In genomic region chr9:21029291-21030054, GRCm38 (mm10) we compare ENCODE assay signal across 8 mouse cellular contexts. TPM values are rescaled to one million over a fixed set of nuclear protein-coding genes. Genes with fewer than 3 reads are reported as not detected.
DNase-seq lines count a peak whose midpoint lies in the region; ATAC-seq and TF ChIP-seq lines count a peak whose summit lies in the region.

Gene Icam4, plus strand, starts transcription at chr9:21029373.

- DNase-seq in adrenal gland, postnatal 25 days = peak; percentile 85
- peak; percentile 82 for DNase-seq in kidney, postnatal 0 days (ENCODE audit: low spot score)
- DNase-seq in neural tube, embryonic 11.5 days (ENCODE audit: low spot score) = peak; percentile 85
- DNase-seq in thymus, adult 18-20 months = peak; percentile 58 to 67

- H3K79me2 ChIP-seq in C2C12 (ENCODE audit: control insufficient read depth, insufficient read depth) = no peaks in the 10 kb centered on the region

- no peaks in the 10 kb centered on the region for H3K9me3 ChIP-seq in embryonic facial prominence, embryonic 13.5 days
- H3K9me3 ChIP-seq in heart, embryonic 12.5 days (replicated peaks) = no peaks in the 10 kb centered on the region
- H3K9me3 ChIP-seq in kidney, postnatal 0 days (replicated peaks; ENCODE audit: low read length) = no peaks in the 10 kb centered on the region
- no peaks in the 10 kb centered on the region for H3K9me3 ChIP-seq in liver, embryonic 16.5 days (replicated peaks; ENCODE audit: control insufficient read depth, low read length)
- H3K9me3 ChIP-seq in neural tube, embryonic 11.5 days (ENCODE audit: control insufficient read depth, low read length) = no peaks in the 10 kb centered on the region

- no peak within 1 kb of the TSS for H3K27ac ChIP-seq in embryonic facial prominence, embryonic 13.5 days
- H3K27ac ChIP-seq in heart, embryonic 12.5 days (ENCODE audit: poor library complexity, severe bottlenecking) = peak within 1 kb of the TSS; percentile 7; the same call in 1 of the 2 replicates
- H3K27ac ChIP-seq in kidney, postnatal 0 days = no peak within 1 kb of the TSS
- peak within 1 kb of the TSS; percentile 96 for H3K27ac ChIP-seq in liver, embryonic 16.5 days (ENCODE audit: low read length)
- no peak within 1 kb of the TSS for H3K27ac ChIP-seq in neural tube, embryonic 11.5 days (ENCODE audit: low read depth, low read length)

- peaks cover 48% of the 10 kb centered on the region for H3K4me1 ChIP-seq in embryonic facial prominence, embryonic 13.5 days
- peaks cover 50% of the 10 kb centered on the region for H3K4me1 ChIP-seq in heart, embryonic 12.5 days (replicated peaks)
- peaks cover 25% of the 10 kb centered on the region for H3K4me1 ChIP-seq in kidney, postnatal 0 days (replicated peaks; ENCODE audit: insufficient read depth, low read length)
- H3K4me1 ChIP-seq in liver, embryonic 16.5 days (ENCODE audit: control insufficient read depth, low read depth, low read length) = peaks cover 53% of the 10 kb centered on the region
- H3K4me1 ChIP-seq in neural tube, embryonic 11.5 days (ENCODE audit: control insufficient read depth, insufficient read depth, low read length) = peaks cover 21% of the 10 kb centered on the region

- H3K4me3 ChIP-seq in C2C12 (ENCODE audit: insufficient read depth, poor library complexity, severe bottlenecking) = no peak within 1 kb of the TSS
- H3K4me3 ChIP-seq in embryonic facial prominence, embryonic 13.5 days = peak within 1 kb of the TSS; percentile 53
- peak within 1 kb of the TSS; percentile 55 for H3K4me3 ChIP-seq in heart, embryonic 12.5 days
- H3K4me3 ChIP-seq in kidney, postnatal 0 days (replicated peaks; ENCODE audit: low read depth, low read length) = peak within 1 kb of the TSS; percentile 20; the same call in 1 of the 2 replicates
- H3K4me3 ChIP-seq in liver, embryonic 16.5 days (ENCODE audit: low read depth, low read length) = peak within 1 kb of the TSS; percentile 76
- H3K4me3 ChIP-seq in neural tube, embryonic 11.5 days (ENCODE audit: low read depth, low read length) = peak within 1 kb of the TSS; percentile 42

- peak within 1 kb of the TSS; percentile 60 for H3ac ChIP-seq in C2C12 (ENCODE audit: control insufficient read depth, insufficient read length, low read depth)

- no peaks in the 10 kb centered on the region for H3K27me3 ChIP-seq in C2C12 (ENCODE audit: control insufficient read depth, insufficient read depth, insufficient read length)
- peaks cover 77% of the 10 kb centered on the region for H3K27me3 ChIP-seq in embryonic facial prominence, embryonic 13.5 days
- peaks cover 76% of the 10 kb centered on the region for H3K27me3 ChIP-seq in heart, embryonic 12.5 days (replicated peaks)
- peaks cover 15% of the 10 kb centered on the region for H3K27me3 ChIP-seq in kidney, postnatal 0 days (ENCODE audit: insufficient read depth, low read length)
- H3K27me3 ChIP-seq in liver, embryonic 16.5 days (ENCODE audit: control insufficient read depth, insufficient read depth, low read depth, low read length) = peaks cover 28% of the 10 kb centered on the region
- H3K27me3 ChIP-seq in neural tube, embryonic 11.5 days (ENCODE audit: control insufficient read depth, insufficient read depth, low read length) = peaks cover 56% of the 10 kb centered on the region

- no peaks in the 10 kb centered on the region for H3K36me3 ChIP-seq in C2C12 (ENCODE audit: control insufficient read depth, insufficient read depth)
- no peaks in the 10 kb centered on the region for H3K36me3 ChIP-seq in embryonic facial prominence, embryonic 13.5 days
- no peaks in the 10 kb centered on the region for H3K36me3 ChIP-seq in heart, embryonic 12.5 days
- H3K36me3 ChIP-seq in kidney, postnatal 0 days (ENCODE audit: insufficient read depth, low read length) = no peaks in the 10 kb centered on the region
- H3K36me3 ChIP-seq in liver, embryonic 16.5 days (ENCODE audit: control insufficient read depth, insufficient read depth) = no peaks in the 10 kb centered on the region
- H3K36me3 ChIP-seq in neural tube, embryonic 11.5 days (ENCODE audit: control insufficient read depth, insufficient read depth, low read length) = no peaks in the 10 kb centered on the region

- H3K79me3 ChIP-seq in C2C12 (ENCODE audit: low read depth) = no peaks in the 10 kb centered on the region

- 2% methylated on average over 37 of the region's 37 CpGs for WGBS in embryonic facial prominence, embryonic 13.5 days
- WGBS in heart, embryonic 12.5 days = 1% methylated on average over 37 of the region's 37 CpGs
- 3% methylated on average over 37 of the region's 37 CpGs for WGBS in kidney, postnatal 0 days
- under 1% methylated on average over 37 of the region's 37 CpGs for WGBS in liver, embryonic 16.5 days (ENCODE audit: insufficient replicate concordance)
- WGBS in neural tube, embryonic 11.5 days = 2% methylated on average over 37 of the region's 37 CpGs

- no peak for ATAC-seq in embryonic facial prominence, embryonic 13.5 days (ENCODE audit: insufficient number of reproducible peaks, insufficient read depth, low FRiP score, low TSS enrichment, low read depth)
- ATAC-seq in heart, embryonic 12.5 days (ENCODE audit: insufficient number of reproducible peaks, low FRiP score) = peak; percentile 77
- peak; percentile 11; the same call in 1 of the 2 replicates for ATAC-seq in kidney, postnatal 0 days (replicated peaks; ENCODE audit: low FRiP score, low read depth)
- ATAC-seq in liver, embryonic 16.5 days (ENCODE audit: low read depth) = peak; percentile 82
- no peak for ATAC-seq in neural tube, embryonic 11.5 days (ENCODE audit: insufficient read depth, low FRiP score, low TSS enrichment)

- H3K4me2 ChIP-seq in embryonic facial prominence, embryonic 13.5 days = peak within 1 kb of the TSS; percentile 99
- H3K4me2 ChIP-seq in heart, embryonic 12.5 days = peak within 1 kb of the TSS; percentile 94
- H3K4me2 ChIP-seq in kidney, postnatal 0 days (ENCODE audit: low read length) = peak within 1 kb of the TSS; percentile 93
- peak within 1 kb of the TSS; percentile 99 for H3K4me2 ChIP-seq in liver, embryonic 16.5 days (ENCODE audit: low read depth, low read length)
- peak within 1 kb of the TSS; percentile 83 for H3K4me2 ChIP-seq in neural tube, embryonic 11.5 days (ENCODE audit: low read depth)

- H3K9ac ChIP-seq in embryonic facial prominence, embryonic 13.5 days = peak within 1 kb of the TSS; percentile 57
- H3K9ac ChIP-seq in heart, embryonic 12.5 days = peak within 1 kb of the TSS; percentile 59
- H3K9ac ChIP-seq in kidney, postnatal 0 days (ENCODE audit: low read depth, low read length) = peak within 1 kb of the TSS; percentile 36; the same call in 1 of the 2 replicates
- H3K9ac ChIP-seq in liver, embryonic 16.5 days (ENCODE audit: low read depth, low read length) = peak within 1 kb of the TSS; percentile 92
- peak within 1 kb of the TSS; percentile 47 for H3K9ac ChIP-seq in neural tube, embryonic 11.5 days (ENCODE audit: low read length)

- peak; percentile 92 for TF ChIP-seq CTCF in C2C12 (IDR thresholded peaks at IDR 0.05; ENCODE audit: control insufficient read depth, insufficient read depth, insufficient read length)
- peak; percentile 88 for TF ChIP-seq CTCF in kidney, postnatal 0 days (IDR thresholded peaks at IDR 0.05; ENCODE audit: low read depth)

TF ChIP-seq in C2C12, 6 proteins besides CTCF, POLR2A, EP300 and RAD21:
- TF ChIP-seq MYOD1 (IDR thresholded peaks at IDR 0.05; ENCODE audit: control insufficient read depth, insufficient read length, low read depth) = no peak
- no peak for TF ChIP-seq FOSL1 (IDR thresholded peaks at IDR 0.05; ENCODE audit: insufficient read depth, low read length, poor library complexity, severe bottlenecking)
- TF ChIP-seq USF1 (IDR thresholded peaks at IDR 0.05; ENCODE audit: low read depth) = no peak
- no peak for TF ChIP-seq MYOG (IDR thresholded peaks at IDR 0.05; ENCODE audit: control insufficient read depth, extremely low read depth, insufficient read length)
- no peak for TF ChIP-seq MAX (IDR thresholded peaks at IDR 0.05)
- TF ChIP-seq CEBPB (IDR thresholded peaks at IDR 0.05; ENCODE audit: low read depth) = no peak

RNA-seq across cellular contexts. Expression of gene Icam4, which starts in this region (rescaled TPM):
- 0.43 TPM for polyA plus RNA-seq in C2C12 (2012; fragmentation: generic; extraction: Trizol)
- total RNA-seq in adrenal gland, postnatal 25 days (2021) = 1.6 and 1.9 TPM in 2 replicates
- 0.27 and 2.6 TPM in 2 replicates for polyA plus RNA-seq in embryonic facial prominence, embryonic 13.5 days (2015; fragmentation: Nextera tagmentation; extraction: Ambion mirVana)
- polyA plus RNA-seq in heart, embryonic 12.5 days (2016; fragmentation: Nextera tagmentation; extraction: Ambion mirVana) = 5.6 and 8.1 TPM in 2 replicates
- polyA plus RNA-seq in kidney, postnatal 0 days (2015; fragmentation: Nextera tagmentation; extraction: Ambion mirVana) = 0.26 and 0.50 TPM in 2 replicates
- polyA plus RNA-seq in liver, embryonic 16.5 days (2015; fragmentation: Nextera tagmentation; extraction: Ambion mirVana) = 172 and 184 TPM in 2 replicates
- polyA plus RNA-seq in neural tube, embryonic 11.5 days (2014; fragmentation: Nextera tagmentation; extraction: Ambion mirVana) = 4.2 and 5.8 TPM in 2 replicates

Comparison
In these comparisons a context has a peak if more than half of its experiments do, and no peak if none do; other contexts are left out.
1. RNA of gene Icam4 (polyA plus RNA-seq): 172 to 184 TPM in liver, embryonic 16.5 days; 5.6 to 8.1 TPM in heart, embryonic 12.5 days, 4.2 to 5.8 TPM in neural tube, embryonic 11.5 days, 0.43 TPM in C2C12 (single experiment), 0.27 to 2.6 TPM in embryonic facial prominence, embryonic 13.5 days and 0.26 to 0.50 TPM in kidney, postnatal 0 days; every median in the first group is over 10 times any median in the second.
2. Peak in DNase-seq, ATAC-seq, H3K4me3 ChIP-seq, H3K9ac ChIP-seq and H3K4me2 ChIP-seq in kidney, postnatal 0 days; RNA of the gene not detected or under 1 TPM.
3. ATAC-seq: peak in heart, embryonic 12.5 days (single experiment) and liver, embryonic 16.5 days (single experiment); none in embryonic facial prominence, embryonic 13.5 days (single experiment) and neural tube, embryonic 11.5 days (single experiment).
4. H3K27ac ChIP-seq: peak in heart, embryonic 12.5 days (single experiment) and liver, embryonic 16.5 days (single experiment); none in embryonic facial prominence, embryonic 13.5 days (single experiment), kidney, postnatal 0 days (single experiment) and neural tube, embryonic 11.5 days (single experiment).
5. H3K9ac ChIP-seq: peak in every context shown above with its lines; median percentile 92 in liver, embryonic 16.5 days; 59 in heart, embryonic 12.5 days; 57 in embryonic facial prominence, embryonic 13.5 days; 47 in neural tube, embryonic 11.5 days; 36 in kidney, postnatal 0 days.
6. Peak in every context shown above with its lines, with median percentiles within 50 percentile points of each other: DNase-seq and H3K4me2 ChIP-seq.